Mouse (Mus musculus) lung, adult 2 months (tissue): Measurements from ENCODE around the gene Ppfibp1.

Experiments used
- CTCF ChIP-seq: fragments of 200-500 bp; IDR thresholded peaks from 2 replicates; pipeline ENCODE4 v1.5.1; 2011; ENCODE audit warnings: mild to moderate bottlenecking, low read length, control low read depth; ENCODE audit not compliant: insufficient read depth
- POLR2A ChIP-seq: fragments of 200-500 bp; IDR thresholded peaks from 2 replicates; pipeline ENCODE4 v1.6.1; 2011; ENCODE audit warnings: low read depth, mild to moderate bottlenecking, control low read depth, low read length, borderline replicate concordance; ENCODE audit errors: extremely low read depth

DNA sequence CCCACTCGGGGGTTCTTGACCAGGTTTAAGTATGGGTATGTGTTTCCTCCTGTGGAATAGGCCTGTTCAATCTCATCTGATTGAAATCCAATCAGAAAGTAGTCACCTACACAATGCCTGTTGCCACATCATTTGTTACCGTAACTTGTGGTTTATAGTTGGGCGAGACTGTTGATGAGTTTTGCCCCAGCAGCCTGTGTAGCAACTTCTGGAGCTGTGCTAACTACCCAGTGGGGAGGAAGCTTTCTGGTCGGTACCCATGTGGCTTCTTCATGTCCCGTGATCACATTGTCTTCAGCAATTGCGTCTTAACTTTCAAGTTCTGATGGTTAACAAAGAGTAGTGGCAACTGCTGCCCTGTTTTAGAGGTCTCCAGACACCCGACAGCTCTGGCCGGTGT is 163.4 kb downstream of the Ppfibp1 start:
- TF ChIP-seq CTCF, result no peak
- TF ChIP-seq POLR2A, result no peak
